Mouse (Mus musculus): ENCODE measurements around the gene Hfe2. TPM values are rescaled to one million over a fixed set of nuclear protein-coding genes. Genes with fewer than 3 reads are reported as not detected.

The Hfe2 gene
- polyA plus RNA-seq, 1 experiment from 2014 or later = 0.20 TPM

GRCm38 (mm10) chr3:96546880-96547279 is 21.9 kb downstream of the Hfe2 start:
- no peak overlapping the region for H3K27ac ChIP-seq (ENCODE audit: low read length)
- no peaks in the 10 kb centered on the region for H3K27me3 ChIP-seq (ENCODE audit: control insufficient read depth, insufficient read depth, low read length)
- no peak overlapping the region for H3K4me3 ChIP-seq (ENCODE audit: low read depth, low read length)
- no peak overlapping the region for H3K9ac ChIP-seq (replicated peaks; ENCODE audit: low read depth, low read length)
- peaks cover 7% of the 10 kb centered on the region; the same call in 1 of the 2 replicates for H3K4me1 ChIP-seq (ENCODE audit: control insufficient read depth, insufficient read depth, low read length)
- no peak for ATAC-seq (ENCODE audit: insufficient number of reproducible peaks, insufficient read depth, low FRiP score, low read depth)
- H3K9me3 ChIP-seq (ENCODE audit: control insufficient read depth, low read depth, low read length) = no peaks in the 10 kb centered on the region
- no peak overlapping the region for H3K4me2 ChIP-seq (replicated peaks; ENCODE audit: low read depth, low read length)
- H3K36me3 ChIP-seq (ENCODE audit: control insufficient read depth, insufficient read depth, low read length) = no peaks in the 10 kb centered on the region
- WGBS = 53% methylated on average over 4 of the region's 4 CpGs

GRCm38 (mm10) chr3:96547389-96547960 is 22.5 kb downstream of the Hfe2 start:
- ATAC-seq (ENCODE audit: insufficient number of reproducible peaks, insufficient read depth, low FRiP score, low read depth) = peak; percentile 42; the same call in 1 of the 2 replicates
- Histone ChIP-seq H3K27me3 (ENCODE audit: control insufficient read depth, insufficient read depth, low read length) (no peaks in the 10 kb centered on the region), H3K4me3 (ENCODE audit: low read depth, low read length) (no peak overlapping the region), H3K4me1 (ENCODE audit: control insufficient read depth, insufficient read depth, low read length) (peaks cover 8% of the 10 kb centered on the region; the same call in 1 of the 2 replicates), H3K9me3 (ENCODE audit: control insufficient read depth, low read depth, low read length) (no peaks in the 10 kb centered on the region), H3K4me2 (replicated peaks; ENCODE audit: low read depth, low read length) (0 out of 2 replicates have a peak overlapping the region, but pooled peaks have one; percentile 8), H3K9ac (replicated peaks; ENCODE audit: low read depth, low read length) (no peak overlapping the region), H3K27ac (ENCODE audit: low read length) (no peak overlapping the region), H3K36me3 (ENCODE audit: control insufficient read depth, insufficient read depth, low read length) (no peaks in the 10 kb centered on the region)
- 8% methylated on average over 14 of the region's 14 CpGs for WGBS

DNA sequence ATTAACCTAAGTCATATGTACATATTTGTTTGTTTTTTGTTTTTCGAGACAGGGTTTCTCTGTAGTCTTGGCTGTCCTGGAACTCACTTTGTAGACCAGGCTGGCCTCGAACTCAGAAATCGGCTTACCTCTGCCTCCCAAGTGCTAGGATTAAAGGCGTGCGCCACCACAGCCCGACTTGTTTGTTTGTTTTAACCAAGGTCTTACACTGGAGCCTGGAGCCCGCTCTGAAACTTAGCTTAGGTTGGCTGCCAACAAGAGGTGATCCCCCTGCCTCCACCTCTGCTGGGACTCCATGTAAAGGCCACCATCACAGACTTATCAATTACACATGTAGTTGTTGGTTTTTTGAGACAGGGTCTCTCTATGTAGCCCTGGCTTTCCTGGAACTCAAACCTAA is 23.9 kb downstream of the Hfe2 start:
- H3K27ac ChIP-seq (ENCODE audit: low read length) = no peak overlapping the region
- no peak overlapping the region for H3K4me2 ChIP-seq (replicated peaks; ENCODE audit: low read depth, low read length)
- no peak for ATAC-seq (ENCODE audit: insufficient number of reproducible peaks, insufficient read depth, low FRiP score, low read depth)
- WGBS = 74% methylated on average over 7 of the region's 7 CpGs
- H3K36me3 ChIP-seq (ENCODE audit: control insufficient read depth, insufficient read depth, low read length) = no peaks in the 10 kb centered on the region
- H3K27me3 ChIP-seq (ENCODE audit: control insufficient read depth, insufficient read depth, low read length) = no peaks in the 10 kb centered on the region
- peaks cover 8% of the 10 kb centered on the region; the same call in 1 of the 2 replicates for H3K4me1 ChIP-seq (ENCODE audit: control insufficient read depth, insufficient read depth, low read length)
- H3K9ac ChIP-seq (replicated peaks; ENCODE audit: low read depth, low read length) = no peak overlapping the region
- no peaks in the 10 kb centered on the region for H3K9me3 ChIP-seq (ENCODE audit: control insufficient read depth, low read depth, low read length)
- no peak overlapping the region for H3K4me3 ChIP-seq (ENCODE audit: low read depth, low read length)

GRCm38 (mm10) chr3:96549346-96549745 is 24.4 kb downstream of the Hfe2 start:
- H3K9ac ChIP-seq (replicated peaks; ENCODE audit: low read depth, low read length) = no peak overlapping the region
- 69% methylated on average over 5 of the region's 5 CpGs for whole genome bisulfite sequencing
- H3K4me3 ChIP-seq (ENCODE audit: low read depth, low read length) = no peak overlapping the region
- H3K27me3 ChIP-seq (ENCODE audit: control insufficient read depth, insufficient read depth, low read length) = no peaks in the 10 kb centered on the region
- no peaks in the 10 kb centered on the region for H3K9me3 ChIP-seq (ENCODE audit: control insufficient read depth, low read depth, low read length)
- no peak overlapping the region for H3K27ac ChIP-seq (ENCODE audit: low read length)
- no peaks in the 10 kb centered on the region for H3K36me3 ChIP-seq (ENCODE audit: control insufficient read depth, insufficient read depth, low read length)
- H3K4me2 ChIP-seq (replicated peaks; ENCODE audit: low read depth, low read length) = no peak overlapping the region
- peaks cover 11% of the 10 kb centered on the region; the same call in 1 of the 2 replicates for H3K4me1 ChIP-seq (ENCODE audit: control insufficient read depth, insufficient read depth, low read length)
- ATAC-seq (ENCODE audit: insufficient number of reproducible peaks, insufficient read depth, low FRiP score, low read depth) = no peak

- H3K9me3 ChIP-seq (ENCODE audit: control insufficient read depth, low read depth, low read length) = no peaks in the 10 kb centered on the region
- no peak overlapping the region for H3K9ac ChIP-seq (replicated peaks; ENCODE audit: low read depth, low read length)
- H3K27ac ChIP-seq (ENCODE audit: low read length) = 0 out of 2 replicates have a peak overlapping the region, but pooled peaks have one; percentile 39
- H3K4me3 ChIP-seq (ENCODE audit: low read depth, low read length) = no peak overlapping the region
- no peaks in the 10 kb centered on the region for H3K36me3 ChIP-seq (ENCODE audit: control insufficient read depth, insufficient read depth, low read length)
- H3K27me3 ChIP-seq (ENCODE audit: control insufficient read depth, insufficient read depth, low read length) = no peaks in the 10 kb centered on the region
- peaks cover 27% of the 10 kb centered on the region for H3K4me1 ChIP-seq (ENCODE audit: control insufficient read depth, insufficient read depth, low read length)
- ATAC-seq (ENCODE audit: insufficient number of reproducible peaks, insufficient read depth, low FRiP score, low read depth) = no peak
- 6% methylated on average over 8 of the region's 8 CpGs for WGBS
- H3K4me2 ChIP-seq (replicated peaks; ENCODE audit: low read depth, low read length) = 0 out of 2 replicates have a peak overlapping the region, but pooled peaks have one; percentile 4
Measured at GRCm38 (mm10) chr3:96551203-96551602, 26.2 kb downstream of the Hfe2 start.

- H3K27me3 ChIP-seq (ENCODE audit: control insufficient read depth, insufficient read depth, low read length) = no peaks in the 10 kb centered on the region
- 0 out of 2 replicates have a peak overlapping the region, but pooled peaks have one; percentile 39 for H3K27ac ChIP-seq (ENCODE audit: low read length)
- H3K36me3 ChIP-seq (ENCODE audit: control insufficient read depth, insufficient read depth, low read length) = no peaks in the 10 kb centered on the region
- no peak overlapping the region for H3K4me3 ChIP-seq (ENCODE audit: low read depth, low read length)
- H3K9me3 ChIP-seq (ENCODE audit: control insufficient read depth, low read depth, low read length) = no peaks in the 10 kb centered on the region
- H3K4me2 ChIP-seq (replicated peaks; ENCODE audit: low read depth, low read length) = no peak overlapping the region
- peaks cover 31% of the 10 kb centered on the region for H3K4me1 ChIP-seq (ENCODE audit: control insufficient read depth, insufficient read depth, low read length)
- 47% methylated on average over 7 of the region's 7 CpGs for WGBS
- H3K9ac ChIP-seq (replicated peaks; ENCODE audit: low read depth, low read length) = no peak overlapping the region
- ATAC-seq (ENCODE audit: insufficient number of reproducible peaks, insufficient read depth, low FRiP score, low read depth) = no peak
Measured at GRCm38 (mm10) chr3:96551890-96552289, 26.9 kb downstream of the Hfe2 start.

GRCm38 (mm10) chr3:96553601-96554000 is 28.6 kb downstream of the Hfe2 start:
- WGBS = 71% methylated on average over 6 of the region's 6 CpGs
- no peak for ATAC-seq (ENCODE audit: insufficient number of reproducible peaks, insufficient read depth, low FRiP score, low read depth)
- no peaks in the 10 kb centered on the region for H3K9me3 ChIP-seq (ENCODE audit: control insufficient read depth, low read depth, low read length)
- no peaks in the 10 kb centered on the region for H3K36me3 ChIP-seq (ENCODE audit: control insufficient read depth, insufficient read depth, low read length)
- H3K4me2 ChIP-seq (replicated peaks; ENCODE audit: low read depth, low read length) = no peak overlapping the region
- H3K9ac ChIP-seq (replicated peaks; ENCODE audit: low read depth, low read length) = no peak overlapping the region
- no peak overlapping the region for H3K27ac ChIP-seq (ENCODE audit: low read length)
- H3K27me3 ChIP-seq (ENCODE audit: control insufficient read depth, insufficient read depth, low read length) = no peaks in the 10 kb centered on the region
- H3K4me1 ChIP-seq (ENCODE audit: control insufficient read depth, insufficient read depth, low read length) = peaks cover 33% of the 10 kb centered on the region
- H3K4me3 ChIP-seq (ENCODE audit: low read depth, low read length) = no peak overlapping the region

- H3K4me3 ChIP-seq (ENCODE audit: low read depth, low read length) = no peak overlapping the region
- ATAC-seq (ENCODE audit: insufficient number of reproducible peaks, insufficient read depth, low FRiP score, low read depth) = no peak
- no peak overlapping the region for H3K4me2 ChIP-seq (replicated peaks; ENCODE audit: low read depth, low read length)
- no peak overlapping the region for H3K27ac ChIP-seq (ENCODE audit: low read length)
- H3K9me3 ChIP-seq (ENCODE audit: control insufficient read depth, low read depth, low read length) = no peaks in the 10 kb centered on the region
- 80% methylated on average over 6 of the region's 6 CpGs for WGBS
- peaks cover 33% of the 10 kb centered on the region for H3K4me1 ChIP-seq (ENCODE audit: control insufficient read depth, insufficient read depth, low read length)
- H3K36me3 ChIP-seq (ENCODE audit: control insufficient read depth, insufficient read depth, low read length) = peaks cover 1% of the 10 kb centered on the region; the same call in 1 of the 2 replicates
- H3K27me3 ChIP-seq (ENCODE audit: control insufficient read depth, insufficient read depth, low read length) = no peaks in the 10 kb centered on the region
- no peak overlapping the region for H3K9ac ChIP-seq (replicated peaks; ENCODE audit: low read depth, low read length)
Measured at GRCm38 (mm10) chr3:96554251-96554650, 29.3 kb downstream of the Hfe2 start.

Data from stomach, embryonic 14.5 days (tissue).